Comparison of ENCODE assay signal across 20 mouse cellular contexts in the genomic region with DNA sequence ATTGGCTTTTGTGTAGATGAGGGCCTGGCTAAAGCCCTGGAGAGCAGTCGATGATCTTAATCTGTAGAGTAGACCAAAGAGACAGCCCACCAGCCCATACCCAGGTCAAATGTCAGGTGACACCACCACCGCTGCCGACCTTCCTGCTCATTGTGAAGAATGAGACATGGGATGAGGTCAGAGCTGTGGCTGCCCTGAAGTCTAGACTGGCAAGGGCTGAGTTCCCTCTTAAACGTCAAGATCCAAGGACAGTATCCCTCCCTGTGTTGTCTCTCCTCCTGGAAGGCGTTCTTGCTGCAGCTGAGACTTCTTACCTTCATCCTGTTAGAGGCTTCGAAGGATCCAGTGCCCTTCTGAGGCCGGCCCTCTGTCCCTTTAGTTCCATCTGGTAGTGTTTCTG. TPM values are rescaled to one million over a fixed set of nuclear protein-coding genes. Genes with fewer than 3 reads are reported as not detected.
DNase-seq lines count a peak whose midpoint lies in the region; ATAC-seq and TF ChIP-seq lines count a peak whose summit lies in the region.
"Had no signal": no experiment of that assay in that cellular context is flagged by ENCODE, and none has a peak within 500 bp of the region (broad histone marks: within the 10 kb centered on the region; RNA-seq: fewer than 3 reads in every experiment).

No protein-coding gene starts in this region.

- no peak overlapping the region for H3K4me3 ChIP-seq in heart, embryonic 13.5 days
- H3K4me3 ChIP-seq in layer of hippocampus, adult 2 months: no peak overlapping the region
- H3K4me3 ChIP-seq: forebrain, embryonic 10.5 days; limb, embryonic 15.5 days; stomach, embryonic 15.5 days had no signal

- WGBS in heart, embryonic 13.5 days: 46% methylated on average over 7 of the region's 7 CpGs

- H3K4me2 ChIP-seq in heart, embryonic 13.5 days: peak overlapping the region; percentile 22; the same call in 1 of the 2 replicates
- H3K4me2 ChIP-seq: limb, embryonic 15.5 days; stomach, embryonic 15.5 days had no signal

- peak overlapping the region; percentile 85 for H3K27ac ChIP-seq in heart, embryonic 13.5 days (replicated peaks)
- peak overlapping the region; percentile 64 for H3K27ac ChIP-seq in layer of hippocampus, adult 2 months
- H3K27ac ChIP-seq: forebrain, embryonic 10.5 days; limb, embryonic 15.5 days; stomach, embryonic 15.5 days had no signal

- H3K9ac ChIP-seq in heart, embryonic 13.5 days: no peak overlapping the region
- H3K9ac ChIP-seq: limb, embryonic 15.5 days; liver, postnatal 0 days; stomach, embryonic 15.5 days had no signal

- intact Hi-C loops in heart, postnatal 25 days (cut with DNase I): no loop called here

- no peaks in the 10 kb centered on the region for H3K27me3 ChIP-seq in heart, embryonic 13.5 days (replicated peaks)
- H3K27me3 ChIP-seq: limb, embryonic 15.5 days; stomach, embryonic 15.5 days had no signal

- no peak for TF ChIP-seq CTCF in layer of hippocampus, adult 2 months (conservative IDR thresholded peaks at IDR 0.05)

- DNase-seq in adrenal gland, adult 2 months: peak; percentile 65
- DNase-seq in adrenal gland, postnatal 4 days (ENCODE audit: low spot score in 2 of 2): no peak
- no peak for DNase-seq in heart, postnatal 25 days (ENCODE audit: low spot score)
- DNase-seq in layer of hippocampus, adult 2 months (ENCODE audit: low spot score in 2 of 2): no peak
- DNase-seq in layer of hippocampus, adult 18-20 months (ENCODE audit: low spot score in 2 of 2): no peak
- peak; percentile 43 for DNase-seq in adrenal gland, postnatal 10 days
- DNase-seq in gastrocnemius, postnatal 25 days: no peak
- DNase-seq: cerebellum, adult 18-20 months; forebrain, postnatal 0 days; kidney, adult 11 months; layer of hippocampus, postnatal 36 days; liver, postnatal 0 days; retina, postnatal 1 day; thymus, adult 18-20 months; thymus, postnatal 4 days had no signal

- no peak for ATAC-seq in heart, embryonic 13.5 days (ENCODE audit: extremely low read depth, insufficient number of reproducible peaks, low FRiP score, low TSS enrichment)
- ATAC-seq: CD4-positive, CD25-positive, alpha-beta regulatory T cell, adult 4 months; liver, postnatal 0 days had no signal

- peaks cover 84% of the 10 kb centered on the region for H3K4me1 ChIP-seq in heart, embryonic 13.5 days

- H3K36me3 ChIP-seq in heart, embryonic 13.5 days: peaks cover 17% of the 10 kb centered on the region
- H3K36me3 ChIP-seq: stomach, embryonic 15.5 days had no signal

- peaks cover 5% of the 10 kb centered on the region; the same call in 1 of the 2 replicates for H3K9me3 ChIP-seq in heart, embryonic 13.5 days
- H3K9me3 ChIP-seq: limb, embryonic 15.5 days; stomach, embryonic 15.5 days had no signal

RNA-seq across cellular contexts. Expression of a gene that starts 6.9 kb away (rescaled TPM):
- total RNA-seq in adrenal gland, adult 2 months (2021): 10 to 100 TPM; 15.0 to 25.8 TPM
- 34.7 and 39.2 TPM in 2 replicates for polyA plus RNA-seq in adrenal gland, adult 2 months (2012; rRNA removed)
- 10 to 100 TPM; 57.1 to 64.9 TPM for total RNA-seq in adrenal gland, postnatal 4 days (2021)
- polyA plus RNA-seq in heart, embryonic 13.5 days (2015; fragmentation: Nextera tagmentation; extraction: Ambion mirVana): 28.9 and 30.7 TPM in 2 replicates
- total RNA-seq in heart, postnatal 25 days (2021): 10 to 100 TPM; 16.0 to 16.2 TPM
- total RNA-seq in layer of hippocampus, adult 2 months (2021): 10 to 100 TPM; 43.2 to 52.5 TPM
- 10 to 100 TPM; 43.3 to 44.2 TPM for total RNA-seq in layer of hippocampus, adult 18-20 months (2021)
- 10 to 100 TPM; 27.9 to 42.1 TPM for total RNA-seq in adrenal gland, postnatal 10 days (2021)
- 1 to 10 TPM; 3.1 to 3.5 TPM for total RNA-seq in gastrocnemius, postnatal 25 days (2021)

RNA-seq across cellular contexts. Expression of a gene that starts 48.3 kb away (rescaled TPM):
- total RNA-seq in adrenal gland, adult 2 months (2021): 1 to 10 TPM in 1 of 2 experiments, under 1 TPM in 1; 0.45 to 2.6 TPM
- 3.6 and 4.0 TPM in 2 replicates for polyA plus RNA-seq in adrenal gland, adult 2 months (2012; rRNA removed)
- total RNA-seq in adrenal gland, postnatal 4 days (2021): 1 to 10 TPM; 1.9 to 2.9 TPM
- polyA plus RNA-seq in heart, embryonic 13.5 days (2015; fragmentation: Nextera tagmentation; extraction: Ambion mirVana): 0.52 TPM in 1 of 2 replicates, not detected in the other
- under 1 TPM; 0.52 to 0.61 TPM for total RNA-seq in heart, postnatal 25 days (2021)
- 1 to 10 TPM; 6.1 to 7.0 TPM for total RNA-seq in layer of hippocampus, adult 2 months (2021)
- 1 to 10 TPM; 5.7 to 6.2 TPM for total RNA-seq in layer of hippocampus, adult 18-20 months (2021)
- total RNA-seq in adrenal gland, postnatal 10 days (2021): 1 to 10 TPM; 1.1 TPM
- under 1 TPM; 0.13 to 0.36 TPM for total RNA-seq in gastrocnemius, postnatal 25 days (2021)

Comparison
In these comparisons a context has a peak if more than half of its experiments do, and no peak if none do; other contexts are left out.
1. DNase-seq: peak in adrenal gland, adult 2 months (single experiment) and adrenal gland, postnatal 10 days (single experiment); none in adrenal gland, postnatal 4 days (0 of 2), heart, postnatal 25 days (single experiment), layer of hippocampus, adult 2 months (0 of 2), layer of hippocampus, adult 18-20 months (0 of 2) and gastrocnemius, postnatal 25 days (single experiment).